Mouse (Mus musculus) Patski (cell line): ENCODE measurements around the gene AU022252. TPM values are rescaled to one million over a fixed set of nuclear protein-coding genes. Genes with fewer than 3 reads are reported as not detected.
A peak's percentile ranks its signal among the peaks of the same experiment; 100 is the strongest.

Source experiments
- ATAC-seq: fragments of 100-300 bp; one replicate; pipeline ENCODE4 v1.8.0; 2021
- CTCF ChIA-PET: fragments of 350-600 bp; sonication (Branson Sonifier 250); formaldehyde crosslinking; loops from one replicate; lab custom pipeline; 2022; ENCODE audit warnings: inconsistent platforms; lab: Charles Lee
- POLR2A ChIA-PET: fragments of 350-600 bp; sonication (Branson Sonifier 250); formaldehyde crosslinking; loops from one replicate; lab custom pipeline; 2022; ENCODE audit warnings: antibody characterized with exemption, inconsistent platforms; lab: Charles Lee
- DNase-seq: peaks from one replicate; pipeline ENCODE4 v3.0.0-alpha.2; 2011; ENCODE audit warnings: low read depth, low spot score
- H3K27me3 ChIP-seq: fragments of 371-371 bp; one replicate; pipeline ENCODE4 v1.5.1; 2021
- CTCF ChIP-seq: fragments of 100-300 bp; IDR thresholded peaks from one replicate; pipeline ENCODE4 v1.5.1; 2021
- in situ Hi-C: fragments of 300-500 bp; cut with MboI; formaldehyde crosslinking; loops from 3 replicates; pipeline ENCODE4 v1.11.1; 2018; ENCODE audit warnings: low pct_unique_long_range_greater_than_20kb, mixed read lengths
- polyA plus RNA-seq: library from polyadenylated mRNA; unstranded; gene quantifications from one replicate; pipeline ENCODE4 v1.2.3, GENCODE M21; 2021

AU022252 gene
- polyA plus RNA-seq, 1 experiment from 2014 or later, result 12.3 TPM

- TF ChIP-seq CTCF, result no peak
- no peaks in the 10 kb centered on the region for H3K27me3 ChIP-seq
- ATAC-seq (peak; percentile 100), DNase-seq (peak; percentile 87)
- POLR2A ChIA-PET, result no interaction called here
- in situ Hi-C loops, result loop anchor here (25.0 kb wide), 1 partner anchor 537 kb away; no protein-coding TSS in a partner anchor
- CTCF ChIA-PET, result interaction anchor here (1.6 to 2.8 kb wide), 2 partner anchors 164 to 170 kb away, joined by 4 to 10 read pairs; no protein-coding TSS in a partner anchor
Observed at GRCm38 (mm10) chr4:119173851-119174453, 58.6 kb downstream of the AU022252 start, which contains the start of gene Zfp691. Gene Zfp691, minus strand, starts transcription at chr4:119174195.

- POLR2A ChIA-PET, result interaction anchor here (0.7 kb wide), 1 partner anchor 22 kb away, joined by 3 read pairs; the partner anchor contains the start of gene Svbp
- CTCF ChIA-PET, result interaction anchor here (0.8 to 2.8 kb wide), 8 partner anchors 14 to 169 kb away, joined by 3 to 10 read pairs (median 3); no protein-coding TSS in a partner anchor
Observed at GRCm38 (mm10) chr4:119172919-119173650, 59.4 kb downstream of the AU022252 start.

DNA sequence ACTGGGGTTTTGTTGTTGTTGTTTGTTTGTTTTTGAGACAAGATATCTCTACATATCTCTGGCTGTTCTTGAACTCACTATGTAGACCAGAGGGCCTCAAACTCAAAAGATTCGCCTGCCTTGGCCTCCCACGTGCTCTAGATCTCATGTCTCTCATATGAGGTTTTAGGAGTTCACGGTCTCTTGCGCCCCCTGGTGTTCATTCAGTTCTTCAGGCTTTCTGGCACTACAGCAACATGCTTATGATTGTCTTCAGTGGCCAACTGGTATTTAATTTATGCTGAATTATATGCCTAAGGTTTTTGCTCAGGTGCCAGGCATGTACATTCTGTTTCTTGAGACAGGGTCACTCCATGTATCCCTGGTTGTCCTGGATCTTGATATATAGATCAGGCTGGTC, 64.8 kb downstream of the AU022252 start:
- DNase-seq, result no peak
- POLR2A ChIA-PET, result no interaction called here
- peak; percentile 63 for TF ChIP-seq CTCF
- no peak for ATAC-seq
- no peaks in the 10 kb centered on the region for H3K27me3 ChIP-seq
- CTCF ChIA-PET, result interaction anchor here (1.3 kb wide), 1 partner anchor 158 kb away, joined by 3 read pairs; no protein-coding TSS in a partner anchor
- in situ Hi-C loops, result loop anchor here (5.0 to 25.0 kb wide), 2 partner anchors 160 to 530 kb away; no protein-coding TSS in a partner anchor

More at GRCm38 (mm10) chr4:119172919-119173650, 59.4 kb downstream of the AU022252 start:
- ATAC-seq (no peak), DNase-seq (no peak)
- TF ChIP-seq CTCF, result no peak
- in situ Hi-C loops, result loop anchor here (25.0 kb wide), 1 partner anchor 536 kb away; no protein-coding TSS in a partner anchor
- no peaks in the 10 kb centered on the region for H3K27me3 ChIP-seq

DNA sequence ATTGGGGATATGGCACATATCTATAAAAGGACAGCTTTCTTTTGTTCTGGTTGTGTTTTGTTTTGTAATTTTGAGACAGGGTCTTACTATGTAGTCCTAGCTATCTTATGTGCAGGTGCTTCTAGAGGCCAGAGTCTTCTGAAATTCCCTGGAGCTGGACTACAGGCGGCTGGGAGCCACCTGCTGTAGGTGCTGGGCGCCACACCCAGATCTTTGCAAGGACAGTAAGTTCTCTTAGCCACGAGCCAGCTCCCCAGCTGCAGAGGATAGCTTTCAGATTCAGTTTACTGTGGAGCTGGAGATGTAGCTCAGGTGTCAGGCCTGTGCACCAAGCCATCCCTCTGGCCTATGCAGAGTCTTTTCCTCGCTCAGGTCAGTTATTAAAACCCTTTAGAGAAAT, 65.4 kb downstream of the AU022252 start:
- in situ Hi-C loops, result loop anchor here (5.0 to 25.0 kb wide), 2 partner anchors 160 to 530 kb away; no protein-coding TSS in a partner anchor
- TF ChIP-seq CTCF, result no peak
- no peaks in the 10 kb centered on the region for H3K27me3 ChIP-seq
- ATAC-seq, result no peak
- ChIA-PET CTCF (interaction anchor here (1.2 to 1.3 kb wide), 2 partner anchors 157 to 162 kb away, joined by 3 to 6 read pairs; no protein-coding TSS in a partner anchor), POLR2A (no interaction called here)
- DNase-seq, result no peak

GRCm38 (mm10) chr4:119165916-119166315, 66.6 kb downstream of the AU022252 start:
- no peak for TF ChIP-seq CTCF
- ChIA-PET POLR2A (no interaction called here), CTCF (interaction anchor here (0.7 to 1.1 kb wide), 4 partner anchors 38 to 174 kb away, joined by 3 read pairs; no protein-coding TSS in a partner anchor)
- in situ Hi-C loops, result loop anchor here (5.0 to 25.0 kb wide), 2 partner anchors 159 to 529 kb away; no protein-coding TSS in a partner anchor
- no peak for DNase-seq
- ATAC-seq, result no peak
- no peaks in the 10 kb centered on the region for H3K27me3 ChIP-seq

GRCm38 (mm10) chr4:119162990-119163389, 69.5 kb downstream of the AU022252 start:
- no peak for TF ChIP-seq CTCF
- ChIA-PET CTCF (no interaction called here), POLR2A (no interaction called here)
- no peak for DNase-seq
- no peak for ATAC-seq
- no peaks in the 10 kb centered on the region for H3K27me3 ChIP-seq
- in situ Hi-C loops, result loop anchor here (25.0 kb wide), 1 partner anchor 526 kb away; no protein-coding TSS in a partner anchor

DNA sequence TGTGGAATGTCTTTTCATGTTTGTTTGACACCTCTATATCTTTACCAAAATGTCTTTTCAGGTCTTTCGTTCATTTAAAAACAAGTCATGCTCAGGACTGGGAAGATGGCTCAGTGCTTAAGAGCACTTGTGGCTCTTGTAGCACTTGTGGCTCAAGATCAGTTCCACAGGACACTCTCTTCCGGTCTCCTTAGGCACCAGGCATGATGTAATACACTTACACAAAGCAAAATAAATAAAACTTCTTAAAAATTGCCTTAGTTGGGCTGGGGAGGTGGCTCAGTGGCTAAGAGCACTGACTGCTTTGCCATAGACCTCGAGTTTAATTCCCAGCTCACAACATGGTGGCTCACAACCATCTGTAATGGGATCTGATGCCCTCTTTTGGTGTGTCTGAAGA, 71.2 kb downstream of the AU022252 start:
- ATAC-seq, result no peak
- in situ Hi-C loops, result loop anchor here (25.0 kb wide), 1 partner anchor 524 kb away; no protein-coding TSS in a partner anchor
- TF ChIP-seq CTCF, result no peak
- no peaks in the 10 kb centered on the region for H3K27me3 ChIP-seq
- POLR2A ChIA-PET, result no interaction called here
- CTCF ChIA-PET, result no interaction called here
- DNase-seq, result no peak

GRCm38 (mm10) chr4:119157891-119158290, 74.6 kb downstream of the AU022252 start:
- ChIA-PET POLR2A (interaction anchor here (0.6 kb wide), 1 partner anchor 14 kb away, joined by 3 read pairs; no protein-coding TSS in a partner anchor), CTCF (interaction anchor here (0.8 to 1.6 kb wide), 7 partner anchors 12 to 152 kb away, joined by 3 to 6 read pairs (median 3); no protein-coding TSS in a partner anchor)
- no peak for TF ChIP-seq CTCF
- no peak for ATAC-seq
- in situ Hi-C loops, result loop anchor here (25.0 kb wide), 1 partner anchor 521 kb away; no protein-coding TSS in a partner anchor
- no peaks in the 10 kb centered on the region for H3K27me3 ChIP-seq
- DNase-seq, result no peak

DNA sequence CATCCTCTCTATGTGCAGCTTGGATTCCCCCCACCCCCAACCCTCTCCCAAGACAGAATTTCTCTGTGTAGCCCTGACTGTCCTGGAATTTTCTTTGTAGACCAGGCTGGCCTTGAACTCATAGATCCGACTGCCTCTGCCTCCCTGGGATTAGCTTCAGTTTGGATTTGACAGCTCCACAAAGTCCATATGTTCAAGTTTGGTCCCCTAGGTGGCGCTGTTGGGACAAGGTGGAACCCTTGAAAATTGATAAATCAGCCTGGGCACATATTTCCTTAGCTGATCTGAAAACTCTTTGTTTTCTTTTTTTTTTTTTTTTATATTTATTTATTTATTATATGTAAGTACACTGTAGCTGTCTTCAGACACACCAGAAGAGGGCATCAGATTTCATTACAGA, 75.3 kb downstream of the AU022252 start:
- no peak for ATAC-seq
- H3K27me3 ChIP-seq, result no peaks in the 10 kb centered on the region
- CTCF ChIA-PET, result interaction anchor here (0.8 to 1.6 kb wide), 10 partner anchors 10 to 151 kb away, joined by 3 to 9 read pairs (median 3); partner anchors contain the start of genes AU022252 and P3h1
- DNase-seq, result no peak
- in situ Hi-C loops, result loop anchor here (25.0 kb wide), 1 partner anchor 520 kb away; no protein-coding TSS in a partner anchor
- peak; percentile 31 for TF ChIP-seq CTCF
- POLR2A ChIA-PET, result interaction anchor here (0.6 kb wide), 1 partner anchor 15 kb away, joined by 3 read pairs; no protein-coding TSS in a partner anchor

Other genes starting within 250 kb of the AU022252 start
- gene Slc2a1, start 124.0 kb downstream of the AU022252 start, polyA plus RNA-seq, result 59.8 TPM
- gene Zfp691, start 58.5 kb downstream of the AU022252 start, polyA plus RNA-seq, result 11.6 TPM
- not detected for gene Ermap, start 42.7 kb downstream of the AU022252 start, polyA plus RNA-seq
- gene Svbp, start 37.4 kb downstream of the AU022252 start, polyA plus RNA-seq, result 33.6 TPM
- gene Tmem269, start 14.5 kb downstream of the AU022252 start, polyA plus RNA-seq, result not detected
- 45.3 TPM for gene P3h1, start 203 bp upstream of the AU022252 start, polyA plus RNA-seq
- 7.1 TPM for gene Cldn19, start 22.7 kb upstream of the AU022252 start, polyA plus RNA-seq
- 590 TPM for gene Ybx1, start 61.9 kb upstream of the AU022252 start, polyA plus RNA-seq
- gene Ppih, start 87.8 kb upstream of the AU022252 start, polyA plus RNA-seq, result 10.5 TPM
- 11.2 TPM for gene Ccdc30, start 182.8 kb upstream of the AU022252 start, polyA plus RNA-seq
- gene Ppcs, start 189.7 kb upstream of the AU022252 start, polyA plus RNA-seq, result 11.3 TPM
- 0.46 TPM for gene Zmynd12, start 190.1 kb upstream of the AU022252 start, polyA plus RNA-seq